Mouse (Mus musculus) liver, embryonic 11.5 days (tissue): Measurements from ENCODE around the gene Pbp2. TPM values are rescaled to one million over a fixed set of nuclear protein-coding genes. Genes with fewer than 3 reads are reported as not detected.

Source experiments
- ATAC-seq: fragments of 200-750 bp; cut with Nextera tagmentation; replicated peaks from 2 replicates; pipeline ENCODE4 v1.8.0; 2017; ENCODE audit warnings: moderate number of reproducible peaks, mild to moderate bottlenecking, moderate TSS enrichment, moderate library complexity; ENCODE audit not compliant: low FRiP score
- DNase-seq: peaks from one replicate; pipeline ENCODE4 v3.0.0-alpha.2; 2017; ENCODE audit warnings: low spot score
- H3K27ac ChIP-seq: fragments of 300-500 bp; sonication (generic); 2 replicates; pipeline ENCODE4 v1.5.1; 2014; ENCODE audit warnings: mild to moderate bottlenecking, low read depth, low read length, control low read depth
- H3K27me3 ChIP-seq: fragments of 300-500 bp; sonication (generic); replicated peaks from 2 replicates; pipeline ENCODE4 v1.6.1; 2014; ENCODE audit warnings: low read length, mixed read lengths; ENCODE audit not compliant: control insufficient read depth, insufficient read depth
- H3K36me3 ChIP-seq: fragments of 300-500 bp; sonication (generic); 2 replicates; pipeline ENCODE4 v1.6.1; 2014; ENCODE audit warnings: mild to moderate bottlenecking, low read length, moderate library complexity, mixed read lengths; ENCODE audit not compliant: control insufficient read depth, insufficient read depth
- H3K4me1 ChIP-seq: fragments of 300-500 bp; sonication (generic); replicated peaks from 2 replicates; pipeline ENCODE4 v1.6.1; 2014; ENCODE audit warnings: low read length, mixed read lengths; ENCODE audit not compliant: control insufficient read depth, insufficient read depth
- H3K4me2 ChIP-seq: fragments of 300-500 bp; sonication (generic); 2 replicates; pipeline ENCODE4 v1.6.1; 2014; ENCODE audit warnings: mild to moderate bottlenecking, control low read depth, moderate library complexity
- H3K4me3 ChIP-seq: fragments of 300-500 bp; sonication (generic); 2 replicates; pipeline ENCODE4 v1.5.1; 2014; ENCODE audit warnings: low read depth, low read length, control low read depth
- H3K9ac ChIP-seq: fragments of 300-500 bp; sonication (generic); 2 replicates; pipeline ENCODE4 v1.6.1; 2014; ENCODE audit warnings: low read depth, low read length, control low read depth
- H3K9me3 ChIP-seq: fragments of 300-500 bp; sonication (generic); 2 replicates; pipeline ENCODE4 v1.6.1; 2016; ENCODE audit warnings: low read length, inconsistent platforms, mixed read lengths; ENCODE audit not compliant: control insufficient read depth
- WGBS: fragments of 180-500 bp; shearing (Covaris S2); extraction: QIAGEN DNeasy Blood & Tissue Kit; methylation state at CpG from one replicate; pipeline ENCODE4 v1.1.7; 2014; 5-methylcytosine and 5-hydroxymethylcytosine counted together
- polyA plus RNA-seq: library from polyadenylated mRNA; unstranded; fragments of >200 nt; fragmentation: Nextera tagmentation; extraction: Ambion mirVana; gene quantifications from 2 replicates; pipeline ENCODE4 v1.2.1, GENCODE M21; 2014

Gene Pbp2
- polyA plus RNA-seq, 1 experiment from 2014 or later: not detected

DNA sequence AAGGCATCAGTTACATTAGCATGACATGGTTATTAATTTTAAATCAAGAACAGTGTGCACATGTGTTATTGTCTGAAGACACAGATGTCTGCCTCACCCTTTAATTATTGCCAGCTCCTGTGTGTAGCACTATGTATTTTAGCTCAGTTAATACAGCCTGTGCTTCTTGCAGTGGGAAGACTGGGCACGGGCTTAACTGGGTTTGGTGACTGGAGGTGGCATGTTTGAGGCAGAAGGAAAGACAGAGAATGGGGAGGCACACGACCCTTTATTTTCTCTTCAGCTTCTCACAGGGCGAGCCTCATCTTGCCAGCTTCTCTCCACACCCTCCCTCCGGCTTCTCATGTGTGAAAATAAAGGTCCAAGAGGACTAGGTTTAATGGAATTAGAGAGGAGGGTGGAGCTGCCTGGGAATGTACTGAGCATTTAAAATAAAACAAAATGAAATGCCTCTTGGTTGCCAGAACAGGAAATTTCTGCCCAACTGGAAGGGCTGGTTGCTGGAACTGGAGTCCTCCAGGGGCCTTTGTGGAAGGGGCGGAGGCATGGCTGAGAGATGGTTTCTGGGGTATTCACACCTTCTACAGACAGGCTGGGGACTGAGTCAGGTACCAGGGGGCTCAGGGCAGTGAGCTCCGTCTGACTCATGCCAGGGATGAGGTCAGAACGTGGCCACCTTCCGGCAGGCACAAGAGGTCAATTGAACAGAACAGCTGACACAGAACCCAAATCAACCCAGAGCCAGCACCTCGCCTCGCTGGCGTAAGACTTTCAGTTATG is 14.9 kb downstream of the Pbp2 start:
- no peak for DNase-seq
- Histone ChIP-seq H3K9me3 (no peaks in the 10 kb centered on the region), H3K27ac (no peak overlapping the region), H3K4me1 (no peaks in the 10 kb centered on the region), H3K4me3 (no peak overlapping the region), H3K36me3 (no peaks in the 10 kb centered on the region), H3K9ac (no peak overlapping the region), H3K27me3 (no peaks in the 10 kb centered on the region), H3K4me2 (no peak overlapping the region)
- WGBS: 74% methylated on average over 11 of the region's 11 CpGs
- ATAC-seq: no peak

- ATAC-seq (no peak), DNase-seq (no peak)
- 80% methylated on average over 6 of the region's 6 CpGs for WGBS
- H3K4me1 ChIP-seq: no peaks in the 10 kb centered on the region
- H3K4me3 ChIP-seq: no peak overlapping the region
- H3K36me3 ChIP-seq: no peaks in the 10 kb centered on the region
- no peak overlapping the region for H3K27ac ChIP-seq
- H3K27me3 ChIP-seq: no peaks in the 10 kb centered on the region
- H3K9me3 ChIP-seq: no peaks in the 10 kb centered on the region
- H3K9ac ChIP-seq: no peak overlapping the region
- no peak overlapping the region for H3K4me2 ChIP-seq
Measured at GRCm38 (mm10) chr6:135294150-135294549, 16.1 kb downstream of the Pbp2 start.

DNA sequence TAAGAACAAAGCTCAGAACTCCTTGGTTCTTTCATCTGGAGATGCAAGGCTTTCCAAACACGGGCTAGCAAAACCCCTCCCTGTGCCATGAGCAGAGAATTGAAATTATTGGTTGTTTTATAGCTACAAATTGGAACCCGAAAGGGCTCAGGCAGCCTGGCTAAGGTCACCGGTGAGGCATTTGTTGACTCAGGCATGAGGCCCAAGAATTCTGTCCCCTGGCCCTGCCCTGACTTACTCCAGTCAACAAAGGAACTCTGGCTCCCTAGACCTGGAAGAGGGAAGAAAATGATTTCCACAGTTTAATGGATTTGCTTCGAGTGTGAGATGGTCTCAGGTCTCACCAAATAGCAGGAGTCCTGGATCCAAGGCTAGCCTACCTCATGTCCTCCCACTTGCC is 17.8 kb downstream of the Pbp2 start:
- H3K4me2 ChIP-seq: no peak overlapping the region
- DNase-seq: no peak
- no peak overlapping the region for H3K9ac ChIP-seq
- H3K4me3 ChIP-seq: no peak overlapping the region
- no peak for ATAC-seq
- no peaks in the 10 kb centered on the region for H3K9me3 ChIP-seq
- H3K36me3 ChIP-seq: no peaks in the 10 kb centered on the region
- no peak overlapping the region for H3K27ac ChIP-seq
- 71% methylated on average over 4 of the region's 4 CpGs for whole genome bisulfite sequencing
- H3K4me1 ChIP-seq: no peaks in the 10 kb centered on the region
- H3K27me3 ChIP-seq: no peaks in the 10 kb centered on the region

GRCm38 (mm10) chr6:135279856-135280255 is 30.3 kb downstream of the Pbp2 start:
- H3K36me3 ChIP-seq: no peaks in the 10 kb centered on the region
- no peak overlapping the region for H3K9ac ChIP-seq
- no peak overlapping the region for H3K4me2 ChIP-seq
- no peaks in the 10 kb centered on the region for H3K4me1 ChIP-seq
- ATAC-seq (no peak), DNase-seq (no peak)
- WGBS: 39% methylated on average over 10 of the region's 10 CpGs
- no peaks in the 10 kb centered on the region for H3K27me3 ChIP-seq
- no peak overlapping the region for H3K4me3 ChIP-seq
- no peaks in the 10 kb centered on the region for H3K9me3 ChIP-seq
- H3K27ac ChIP-seq: no peak overlapping the region

- H3K4me3 ChIP-seq: no peak overlapping the region
- no peak overlapping the region for H3K9ac ChIP-seq
- no peak for ATAC-seq
- no peaks in the 10 kb centered on the region for H3K4me1 ChIP-seq
- WGBS: 65% methylated on average over 5 of the region's 5 CpGs
- no peak overlapping the region for H3K27ac ChIP-seq
- no peaks in the 10 kb centered on the region for H3K9me3 ChIP-seq
- no peaks in the 10 kb centered on the region for H3K36me3 ChIP-seq
- no peak overlapping the region for H3K4me2 ChIP-seq
- no peak for DNase-seq
- no peaks in the 10 kb centered on the region for H3K27me3 ChIP-seq
Measured at GRCm38 (mm10) chr6:135279286-135279685, 30.9 kb downstream of the Pbp2 start.

DNA sequence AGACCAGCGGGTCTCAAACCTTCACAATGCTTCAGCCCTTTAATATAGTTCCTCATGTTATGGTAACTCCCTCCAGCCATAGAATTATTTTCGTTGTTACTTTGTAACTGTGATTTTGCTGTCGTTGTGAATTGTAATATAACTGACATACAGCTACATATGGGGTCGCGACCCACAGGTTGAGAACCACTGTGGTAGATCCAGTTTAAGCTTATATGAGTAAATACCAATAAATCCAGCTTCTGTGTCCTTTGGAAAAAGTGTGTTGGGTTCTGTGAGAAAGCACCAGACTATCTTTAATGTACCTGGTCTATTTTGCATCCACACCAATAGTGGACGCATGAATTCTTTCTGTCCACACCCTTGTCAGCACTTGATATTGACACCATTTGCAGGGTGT is 31.9 kb downstream of the Pbp2 start:
- Histone ChIP-seq H3K4me1 (no peaks in the 10 kb centered on the region; the same call in 1 of the 2 replicates), H3K9ac (no peak overlapping the region), H3K4me2 (no peak overlapping the region), H3K4me3 (no peak overlapping the region), H3K27me3 (no peaks in the 10 kb centered on the region), H3K27ac (no peak overlapping the region), H3K36me3 (no peaks in the 10 kb centered on the region), H3K9me3 (no peaks in the 10 kb centered on the region)
- no peak for DNase-seq
- WGBS: 79% methylated on average over 6 of the region's 6 CpGs
- no peak for ATAC-seq

- no peaks in the 10 kb centered on the region for H3K27me3 ChIP-seq
- ATAC-seq (no peak), DNase-seq (no peak)
- no peaks in the 10 kb centered on the region for H3K9me3 ChIP-seq
- no peaks in the 10 kb centered on the region; the same call in 1 of the 2 replicates for H3K4me1 ChIP-seq
- H3K27ac ChIP-seq: no peak overlapping the region
- no peaks in the 10 kb centered on the region for H3K36me3 ChIP-seq
- WGBS: 59% methylated on average over 6 of the region's 6 CpGs
- H3K9ac ChIP-seq: no peak overlapping the region
- H3K4me3 ChIP-seq: no peak overlapping the region
- no peak overlapping the region for H3K4me2 ChIP-seq
Measured at GRCm38 (mm10) chr6:135276474-135277295, 33.5 kb downstream of the Pbp2 start.

- 45% methylated on average over 4 of the region's 4 CpGs for WGBS
- Histone ChIP-seq H3K9ac (no peak overlapping the region), H3K36me3 (no peaks in the 10 kb centered on the region)
Measured at GRCm38 (mm10) chr6:135275231-135275630, 35.0 kb downstream of the Pbp2 start.

More at GRCm38 (mm10) chr6:135275231-135275630, 35.0 kb downstream of the Pbp2 start:
- H3K4me1 ChIP-seq: no peaks in the 10 kb centered on the region; the same call in 1 of the 2 replicates
- no peak overlapping the region for H3K27ac ChIP-seq
- H3K9me3 ChIP-seq: no peaks in the 10 kb centered on the region
- no peak for DNase-seq
- no peaks in the 10 kb centered on the region for H3K27me3 ChIP-seq
- no peak for ATAC-seq
- H3K4me2 ChIP-seq: no peak overlapping the region
- no peak overlapping the region for H3K4me3 ChIP-seq
